Mouse (Mus musculus) heart, postnatal 10 days (tissue): ENCODE measurements at regions not wholly inside any gene's neighbourhood (a gene's known extent, or its start where the extent isn't known, plus 50 kb on each side); places are given as distances from the start of the nearest gene placed in this dataset.

Experiments
- DNase-seq, 2 experiments: peaks; one replicate each; pipeline ENCODE4 v3.0.0; 2021
- intact Hi-C: fragments of 180-260 bp; cut with DNase I; formaldehyde crosslinking; loops from one replicate; pipeline ENCODE4 v1.15.1; 2025

DNA sequence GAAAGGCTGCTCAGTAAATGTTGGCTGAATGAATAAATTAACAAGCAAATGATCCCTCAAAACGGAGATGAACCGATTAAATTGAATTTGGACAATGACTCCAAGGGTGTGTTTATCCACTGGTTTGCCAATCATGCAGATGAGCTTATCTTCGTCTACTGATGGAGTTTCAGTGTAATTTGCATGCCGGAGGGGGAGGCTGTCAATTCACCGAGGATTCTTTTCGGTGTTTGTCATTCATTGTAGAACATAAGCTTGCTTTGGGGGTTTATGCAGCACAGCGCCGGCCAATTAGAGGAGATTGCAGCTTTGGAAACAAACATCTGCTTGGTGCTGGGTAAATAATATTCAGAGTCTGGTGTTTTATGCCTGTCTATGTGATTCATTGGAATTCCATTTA lies 132.7 kb downstream of the Otoa start:
- intact Hi-C loops, result no loop called here
- DNase-seq, result no peak

DNA sequence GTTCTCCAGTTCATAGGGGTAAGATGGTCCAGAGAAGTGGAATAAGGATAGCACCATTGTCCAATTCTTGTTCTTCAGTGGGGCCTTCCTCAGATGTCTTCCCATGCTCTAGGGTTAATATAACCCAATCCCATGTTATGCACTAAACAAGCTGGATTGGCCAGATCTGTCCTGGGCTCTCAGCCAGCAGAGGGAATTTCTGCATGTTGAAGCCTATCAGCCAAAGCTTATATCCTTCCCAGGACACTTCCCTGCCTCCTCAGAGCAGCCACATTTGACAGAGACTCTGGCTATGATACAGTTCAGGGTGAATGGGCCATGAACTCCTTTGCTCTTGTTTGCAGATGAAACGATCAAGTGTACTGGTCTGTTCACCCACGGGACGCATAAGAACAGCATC lies 133.6 kb downstream of the Otoa start:
- no peak for DNase-seq
- intact Hi-C loops, result no loop called here

DNA sequence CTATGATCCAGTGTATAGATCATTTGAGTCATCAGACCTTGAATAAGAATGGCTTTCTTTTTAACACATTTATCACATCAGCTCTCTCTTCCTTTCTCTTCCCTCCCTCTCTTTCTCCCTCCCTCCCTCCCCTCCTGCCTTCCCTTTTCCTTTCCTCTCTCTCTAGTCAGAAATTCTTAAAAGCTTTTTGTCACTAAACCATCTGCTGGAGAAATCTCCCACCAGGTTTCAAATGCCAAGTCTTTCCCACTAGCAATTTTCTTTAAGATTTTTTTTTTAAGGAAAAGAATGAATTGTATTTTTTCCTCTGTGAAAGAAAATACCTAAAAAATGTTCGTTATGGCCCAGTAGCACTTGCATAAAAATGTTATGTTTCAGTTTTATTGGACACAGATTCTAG lies 134.3 kb downstream of the Otoa start:
- intact Hi-C loops, result no loop called here

DNA sequence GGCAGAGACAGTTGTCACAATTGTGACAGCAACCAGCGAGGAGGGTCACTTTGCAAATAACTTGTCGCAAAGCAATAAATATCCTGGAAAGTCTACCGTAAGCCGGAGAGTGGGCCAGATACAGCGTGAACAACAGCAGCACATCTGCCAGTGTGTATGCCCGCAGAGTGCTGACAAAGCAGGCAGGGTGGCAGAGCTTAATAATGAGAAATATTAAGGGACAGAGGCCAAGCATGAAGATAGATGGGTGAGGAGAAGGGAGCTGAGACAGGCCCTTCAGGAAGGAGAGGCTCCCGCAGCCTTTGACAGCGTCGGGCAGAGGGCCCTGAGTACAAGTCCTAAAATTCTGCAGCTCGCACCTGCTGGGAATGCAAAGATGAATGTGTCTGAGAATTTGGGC lies 136.6 kb downstream of the Otoa start:
- intact Hi-C loops, result no loop called here
- DNase-seq, result no peak

More for the DNA sequence above, 134.3 kb downstream of the Otoa start:
- DNase-seq, result no peak

DNA sequence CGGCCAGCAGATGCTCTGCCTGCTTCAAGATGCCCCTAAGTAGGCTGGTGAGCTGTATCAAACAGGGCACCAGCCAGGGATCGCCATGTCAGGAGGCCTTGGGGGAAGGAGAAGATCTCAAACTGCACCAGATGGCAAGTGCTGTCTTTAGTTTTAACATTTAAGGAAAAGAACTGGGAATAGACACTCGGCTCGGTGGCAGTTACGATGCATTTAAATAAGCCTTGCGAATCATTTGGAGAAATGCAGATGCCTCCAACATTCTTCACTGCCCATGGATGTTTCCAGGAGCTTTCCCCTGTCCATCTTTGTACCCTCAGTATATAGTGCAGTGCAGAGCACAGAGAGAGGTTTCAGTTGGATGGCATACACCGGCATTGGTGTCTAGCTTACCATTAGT lies 139.7 kb downstream of the Otoa start:
- intact Hi-C loops, result no loop called here
- no peak for DNase-seq

DNA sequence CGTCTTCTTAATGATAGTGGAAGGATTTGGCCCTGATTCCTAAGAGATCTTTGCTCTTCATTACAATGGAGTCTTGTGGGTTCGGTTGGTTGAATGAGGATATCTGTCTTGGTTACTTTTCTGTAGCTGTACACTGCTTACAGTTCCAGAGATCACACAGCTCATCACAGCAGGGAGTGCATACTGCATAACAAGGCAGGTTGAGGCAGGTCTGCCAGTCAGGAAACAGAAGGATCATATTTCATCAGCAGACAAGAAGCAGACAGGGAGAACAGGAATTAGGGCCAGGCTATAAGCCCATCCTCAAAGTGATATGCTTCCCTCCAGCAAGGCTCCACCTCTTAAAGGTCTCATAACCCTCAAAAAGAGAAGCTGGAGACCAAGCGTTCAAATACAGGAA lies 150.4 kb downstream of the Otoa start:
- intact Hi-C loops, result no loop called here

DNA sequence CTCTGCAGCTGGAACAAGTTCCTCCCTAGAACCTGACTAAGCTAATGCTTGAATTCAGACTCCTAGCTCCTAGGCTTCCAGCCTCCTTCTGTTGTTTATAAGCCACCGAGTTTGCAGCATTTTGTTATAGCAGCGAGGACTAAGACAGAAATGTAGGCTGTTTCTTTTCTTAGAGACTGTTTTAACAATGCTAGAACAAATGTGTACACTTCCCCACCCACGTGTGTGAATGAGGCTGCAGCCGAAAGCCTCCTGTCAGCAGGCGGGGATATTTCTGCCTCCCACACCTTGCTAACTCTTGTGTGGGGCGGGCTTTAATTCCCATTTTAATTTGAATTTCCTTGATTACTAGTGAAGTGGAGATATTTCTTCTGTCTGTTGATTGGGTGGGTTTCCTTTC lies 153.4 kb downstream of the Otoa start:
- intact Hi-C loops, result no loop called here
- no peak for DNase-seq

More for the DNA sequence above, 150.4 kb downstream of the Otoa start:
- DNase-seq, result no peak

DNA sequence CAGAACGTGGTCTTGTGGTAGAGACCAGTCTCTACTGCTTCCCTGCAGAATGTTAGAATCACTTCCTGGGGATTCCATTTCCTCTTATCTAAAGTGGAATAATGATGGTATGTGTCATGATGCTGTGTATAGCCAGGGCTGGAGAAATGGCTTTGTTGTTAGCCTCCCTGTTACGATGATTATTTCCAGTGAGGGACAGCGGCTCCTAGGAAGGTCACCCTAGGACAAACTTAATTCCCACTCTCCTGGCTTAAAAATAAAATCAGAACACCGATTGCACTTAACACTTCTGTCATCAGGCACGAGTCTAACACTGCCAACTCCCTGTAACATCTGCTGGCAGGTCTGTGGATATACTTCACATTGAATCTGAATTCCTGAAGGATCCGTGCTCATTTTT lies 151.9 kb upstream of the Hs3st2 start:
- DNase-seq, result peak; percentile 2
- intact Hi-C loops, result no loop called here

DNA sequence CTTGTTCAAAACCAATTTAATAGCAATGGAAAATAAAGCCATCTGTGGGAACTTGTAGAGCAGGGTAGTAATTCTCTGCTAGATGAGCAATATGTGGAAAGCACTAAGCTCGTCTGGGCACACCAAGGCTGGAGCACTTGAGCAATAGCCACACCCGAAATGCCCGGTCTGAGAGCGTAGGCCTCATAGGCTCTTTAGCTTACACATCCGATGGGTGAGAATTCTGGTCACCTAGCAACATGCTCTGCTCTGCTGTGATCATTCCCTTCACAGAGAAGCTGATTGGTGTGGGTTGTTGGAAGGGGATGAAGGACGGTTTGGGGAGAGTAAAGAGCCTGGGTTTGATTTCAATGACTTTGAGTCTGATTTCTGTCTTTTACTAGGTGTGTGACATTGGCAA lies 143.8 kb upstream of the Hs3st2 start:
- intact Hi-C loops, result no loop called here
- DNase-seq, result no peak

DNA sequence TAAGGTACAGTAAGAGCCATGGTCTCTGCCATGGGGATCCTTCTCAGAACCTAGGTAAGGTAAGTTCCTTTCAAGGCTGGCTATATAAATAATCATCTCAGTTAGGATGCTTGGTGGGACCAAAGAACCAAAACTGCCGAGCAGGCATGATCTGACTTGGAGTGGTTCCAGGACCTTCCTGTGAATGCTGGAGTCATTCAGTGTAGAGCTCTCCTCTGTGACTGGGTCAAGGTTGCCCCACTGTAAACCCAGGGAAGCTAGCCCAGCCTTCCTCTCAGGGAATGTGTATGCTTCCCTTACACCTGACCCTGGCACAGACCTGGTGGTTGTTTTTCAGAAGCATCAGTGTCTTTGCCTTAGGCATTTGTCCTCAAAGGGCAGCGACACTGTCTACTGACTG lies 134.2 kb upstream of the Hs3st2 start:
- intact Hi-C loops, result loop anchor here (5.0 kb wide), 1 partner anchor 305 kb away; no protein-coding TSS in a partner anchor
- DNase-seq, result no peak

DNA sequence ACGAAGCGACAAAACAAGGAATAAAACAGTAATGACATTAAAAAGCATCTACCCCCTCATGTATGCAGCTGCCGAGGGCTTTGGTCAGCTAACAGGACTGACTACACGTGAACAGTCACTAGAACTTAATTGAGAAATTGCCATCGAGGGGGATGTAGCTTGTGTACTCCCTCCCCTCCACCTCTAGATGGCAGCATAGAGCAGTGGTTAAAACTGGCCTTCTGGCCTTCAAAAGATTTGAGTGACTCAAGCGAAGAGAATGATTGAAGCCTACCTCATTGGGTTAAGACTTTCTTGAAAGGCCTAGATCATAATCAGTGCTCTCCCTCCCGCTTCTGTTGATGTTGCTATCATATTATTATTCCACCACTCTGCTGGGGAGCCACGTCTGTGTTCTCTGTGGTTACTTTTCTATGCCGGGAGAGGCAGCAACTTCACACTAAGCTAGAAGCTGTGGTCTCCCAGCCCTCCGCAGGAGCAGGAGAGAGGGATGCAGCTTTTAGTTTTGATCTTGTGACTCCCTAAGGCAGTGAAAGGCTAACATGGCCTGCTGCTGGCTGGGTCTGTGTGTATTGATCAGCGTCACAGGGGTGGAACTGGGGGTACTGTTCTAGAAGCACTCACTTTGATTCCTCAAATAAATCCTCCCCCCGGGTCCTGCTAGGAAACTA lies 132.7 kb upstream of the Hs3st2 start:
- DNase-seq, result peak; percentile 29 to 64
- intact Hi-C loops, result loop anchor here (2.0 to 5.0 kb wide), 2 partner anchors 303 to 382 kb away; no protein-coding TSS in a partner anchor

DNA sequence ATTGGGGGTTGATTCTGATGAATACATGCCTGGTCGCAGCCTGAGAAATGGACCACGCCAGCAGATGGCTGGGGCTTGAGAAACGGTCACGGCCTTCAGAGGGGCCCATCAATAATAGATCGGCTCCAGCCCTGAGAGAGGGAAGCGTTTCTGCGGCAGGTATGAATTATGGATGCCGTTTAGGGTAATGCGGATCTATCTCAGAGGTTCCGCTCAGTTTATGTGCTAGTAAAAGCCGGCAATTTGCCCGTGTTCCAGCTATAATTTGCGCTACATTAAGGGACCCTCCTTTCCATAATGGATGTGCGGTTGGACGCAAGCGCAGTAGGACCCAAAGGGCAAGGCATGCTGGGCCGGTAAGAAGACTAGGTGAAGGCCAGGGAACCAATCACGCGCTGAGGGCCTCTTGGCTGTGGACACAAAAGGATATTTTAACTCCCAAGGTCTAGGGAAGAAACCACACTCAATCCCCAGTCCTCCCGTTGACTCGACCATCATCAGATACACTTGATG lies 132.1 kb upstream of the Hs3st2 start:
- no peak for DNase-seq

DNA sequence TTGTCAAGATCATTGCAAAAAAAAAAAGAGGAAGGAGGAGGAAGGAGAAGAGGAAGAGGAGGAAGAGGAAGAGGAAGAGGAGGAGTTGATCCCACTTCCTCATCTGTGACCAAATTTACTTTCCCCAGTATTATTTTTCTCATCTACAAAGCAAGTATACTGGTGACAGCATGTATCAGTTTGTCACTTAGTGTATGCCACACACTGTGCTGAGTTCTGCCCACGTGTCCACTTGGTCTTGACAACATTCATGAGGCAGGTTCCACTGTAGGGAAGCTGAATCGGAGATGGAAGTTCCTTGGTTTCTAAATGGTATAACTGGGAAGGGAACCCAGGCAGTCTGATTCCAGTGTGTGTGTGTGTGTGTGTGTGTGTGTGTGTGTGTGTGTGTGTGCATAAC lies 122.3 kb upstream of the Hs3st2 start:
- no peak for DNase-seq
- intact Hi-C loops, result no loop called here

More for the DNA sequence above, 132.1 kb upstream of the Hs3st2 start:
- intact Hi-C loops, result loop anchor here (2.0 to 5.0 kb wide), 2 partner anchors 303 to 381 kb away; no protein-coding TSS in a partner anchor

DNA sequence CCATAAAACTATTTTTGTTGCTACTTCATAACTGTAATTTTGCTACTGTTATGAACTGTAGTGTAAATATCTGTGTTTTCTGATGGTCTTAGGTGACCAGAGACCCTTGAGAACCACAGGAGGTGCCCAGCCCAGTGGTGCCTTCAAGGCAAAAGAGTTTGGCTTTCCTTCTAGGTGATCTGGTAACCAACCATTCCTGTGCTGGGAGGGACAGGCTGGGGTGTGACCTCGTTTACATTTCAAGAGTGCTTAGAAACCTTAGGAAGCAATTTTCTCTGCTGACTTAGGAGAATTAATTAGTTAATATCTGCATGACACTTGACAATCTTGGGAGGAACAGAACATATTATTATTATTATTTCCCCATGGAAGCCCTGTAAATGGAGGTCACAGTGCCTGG lies 111.1 kb upstream of the Hs3st2 start:
- no peak for DNase-seq
- intact Hi-C loops, result no loop called here

DNA sequence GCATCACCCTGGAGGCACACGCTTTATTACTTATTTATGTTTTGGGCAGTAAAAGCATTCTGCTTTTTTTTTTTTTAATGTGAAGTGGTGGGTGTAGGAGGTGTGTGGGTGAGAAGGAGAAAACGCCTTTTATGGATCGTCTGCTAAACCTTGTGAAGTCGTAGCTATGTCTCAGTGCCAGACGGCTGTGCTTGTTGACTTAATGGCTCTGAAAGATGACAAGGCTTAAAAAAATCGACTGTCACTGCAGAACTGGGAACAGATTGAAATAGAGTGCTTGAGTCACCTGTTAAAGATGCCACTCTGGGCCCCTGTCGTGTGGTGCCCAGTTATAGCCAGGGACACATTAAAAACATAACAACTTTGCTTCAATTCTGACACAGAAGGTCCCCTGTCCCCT lies 109.5 kb upstream of the Hs3st2 start:
- no peak for DNase-seq
- intact Hi-C loops, result no loop called here

DNA sequence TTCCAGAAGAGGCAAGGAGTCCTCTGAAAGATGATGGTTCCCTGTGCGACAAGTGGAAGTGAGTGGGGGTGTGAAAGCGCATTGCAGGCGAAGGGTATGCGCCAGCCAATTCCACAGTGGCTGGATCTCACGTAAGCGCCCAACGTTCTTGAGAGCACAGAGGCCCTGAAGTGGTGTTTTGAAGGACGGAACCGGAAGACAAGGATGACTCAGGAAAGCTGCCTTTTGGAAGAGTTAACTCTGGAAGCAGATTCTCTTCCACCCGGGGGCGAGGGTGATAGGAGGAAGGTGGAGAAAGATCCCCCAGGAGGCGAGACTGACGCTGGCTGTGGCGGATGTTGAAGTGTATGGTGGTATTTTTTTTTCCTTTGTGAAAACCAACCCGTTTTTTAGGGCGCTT lies 101.9 kb upstream of the Hs3st2 start:
- no peak for DNase-seq
- intact Hi-C loops, result no loop called here

DNA sequence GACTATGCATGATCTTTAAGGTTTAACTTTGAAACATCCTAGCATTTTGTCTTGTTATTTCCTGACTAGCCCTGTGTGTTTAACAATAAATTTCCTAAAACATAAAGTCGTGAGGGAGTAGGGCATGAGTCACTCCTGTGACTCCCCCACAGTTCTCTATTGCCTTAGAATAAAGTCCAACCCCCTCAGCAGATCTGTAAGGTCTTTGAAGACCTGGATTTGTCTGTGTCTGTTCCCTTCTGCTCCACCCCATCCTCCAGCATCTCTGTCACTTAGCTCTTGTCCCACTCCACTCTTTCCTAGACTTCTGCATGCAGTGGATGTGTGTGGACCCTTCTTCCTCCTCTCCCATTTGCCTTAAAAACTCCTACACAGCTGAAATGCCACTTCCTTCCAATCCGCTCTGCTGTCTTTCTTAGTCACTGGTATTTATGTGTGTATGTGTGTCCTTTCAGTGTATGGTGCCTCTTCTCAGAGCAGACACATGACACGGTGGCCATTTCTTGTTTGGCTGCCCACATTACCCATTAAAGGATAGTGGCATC lies 95.4 kb upstream of the Hs3st2 start:
- intact Hi-C loops, result no loop called here
- DNase-seq, result no peak

DNA sequence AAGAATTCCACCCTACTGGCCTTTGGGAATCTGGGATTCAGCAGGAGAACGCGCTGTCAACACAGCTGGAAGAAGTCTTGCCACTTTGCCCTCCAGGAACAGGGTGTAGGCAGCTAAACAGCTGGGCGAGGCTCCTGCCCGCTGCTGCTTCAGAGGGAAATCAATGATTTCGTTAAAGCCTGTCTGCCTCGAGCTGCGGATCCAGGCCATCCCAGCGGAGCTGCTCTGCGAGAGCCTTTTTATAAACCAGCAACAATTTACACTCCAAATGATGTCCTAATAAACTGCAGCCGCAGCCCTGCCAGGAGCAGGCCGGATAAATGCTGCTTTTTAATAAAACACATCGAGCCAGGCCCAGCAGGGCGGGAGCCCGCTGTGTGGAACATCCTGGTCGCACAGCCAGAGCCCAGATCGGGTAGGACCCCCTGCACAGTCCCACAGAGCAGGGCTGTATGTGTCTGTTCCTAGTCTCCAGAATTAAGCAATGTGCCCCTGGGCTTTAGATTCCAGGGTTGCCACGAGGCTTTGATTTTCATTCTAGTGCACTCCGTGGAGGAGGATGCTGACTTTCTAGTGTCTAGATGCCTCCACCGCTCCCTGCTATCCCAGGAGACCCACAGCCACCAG lies 78.6 kb upstream of the Hs3st2 start:
- DNase-seq, result no peak
- intact Hi-C loops, result no loop called here

DNA sequence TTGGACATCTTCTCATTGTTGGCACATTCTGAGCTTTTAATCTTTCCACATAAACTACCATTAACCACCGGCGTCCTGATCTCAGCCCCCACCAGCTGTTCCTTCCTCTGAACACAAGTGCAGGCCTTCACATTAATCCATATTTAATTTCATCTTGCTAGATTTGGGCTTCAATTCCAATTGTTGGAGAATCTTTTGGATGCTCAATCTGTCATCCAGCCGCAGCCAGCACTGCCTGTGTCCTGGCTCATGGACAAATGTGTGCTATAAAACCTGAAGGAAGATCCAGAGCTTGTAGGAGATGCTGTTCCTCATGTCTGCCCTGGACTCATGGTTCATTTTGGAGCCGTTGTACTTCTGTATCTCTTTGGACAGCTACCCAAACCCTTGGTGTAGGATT lies 77.1 kb upstream of the Hs3st2 start:
- DNase-seq, result no peak
- intact Hi-C loops, result no loop called here

DNA sequence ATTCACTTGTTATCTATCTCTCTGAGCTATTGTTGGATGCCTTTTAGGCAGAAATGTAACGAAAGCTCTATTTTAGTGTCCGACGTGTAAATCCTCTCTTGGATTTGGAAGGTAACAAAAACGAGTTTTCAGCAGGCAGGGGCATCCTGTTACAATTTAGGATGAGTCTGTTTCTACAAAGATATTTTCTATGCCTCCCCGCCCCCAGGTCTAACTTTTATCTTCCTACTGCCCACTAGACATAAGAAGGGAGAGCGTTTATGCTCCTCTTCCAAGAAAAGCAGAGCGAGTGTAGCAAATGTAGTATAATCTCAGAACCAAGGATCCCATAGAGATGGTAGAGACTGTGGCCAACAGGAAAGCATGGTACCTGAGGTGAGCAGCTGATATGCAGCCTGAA lies 62.4 kb upstream of the Hs3st2 start:
- intact Hi-C loops, result no loop called here
- DNase-seq, result no peak

DNA sequence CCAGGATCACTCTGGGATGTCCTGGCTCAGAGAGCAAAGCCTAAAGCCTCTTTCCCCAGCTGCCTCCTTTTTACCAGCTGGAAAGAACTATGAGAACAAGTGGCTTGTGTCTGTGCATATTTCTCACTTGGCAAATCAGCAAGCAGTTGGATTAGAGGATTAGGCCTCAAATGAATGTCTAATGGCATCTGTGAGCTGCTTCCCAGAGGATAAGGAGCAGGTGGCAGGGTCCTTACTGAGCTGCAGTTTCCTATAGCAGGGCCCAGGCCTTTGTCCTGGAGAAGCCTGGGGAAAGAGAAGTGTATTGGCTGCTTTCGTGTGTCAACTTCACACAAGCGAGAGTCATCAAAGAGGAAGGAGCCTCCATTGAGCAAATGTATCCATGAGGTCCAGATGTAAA lies 59.1 kb upstream of the Hs3st2 start:
- intact Hi-C loops, result no loop called here
- DNase-seq, result no peak
